Mouse (Mus musculus) embryo, embryonic 10 days (tissue): ENCODE data around the gene Imp4.
A peak's percentile ranks its signal among the peaks of the same experiment; 100 is the strongest.
"Not testable (repeated sequence)": the region's sequence is repeated elsewhere in the genome, so short reads cannot be mapped to it uniquely, and the experiment has no call there.

Experiments used
- DNase-seq: peaks from one replicate; pipeline ENCODE4 v3.0.0-alpha.2; 2015; ENCODE audit warnings: low spot score

The Imp4 gene

DNA sequence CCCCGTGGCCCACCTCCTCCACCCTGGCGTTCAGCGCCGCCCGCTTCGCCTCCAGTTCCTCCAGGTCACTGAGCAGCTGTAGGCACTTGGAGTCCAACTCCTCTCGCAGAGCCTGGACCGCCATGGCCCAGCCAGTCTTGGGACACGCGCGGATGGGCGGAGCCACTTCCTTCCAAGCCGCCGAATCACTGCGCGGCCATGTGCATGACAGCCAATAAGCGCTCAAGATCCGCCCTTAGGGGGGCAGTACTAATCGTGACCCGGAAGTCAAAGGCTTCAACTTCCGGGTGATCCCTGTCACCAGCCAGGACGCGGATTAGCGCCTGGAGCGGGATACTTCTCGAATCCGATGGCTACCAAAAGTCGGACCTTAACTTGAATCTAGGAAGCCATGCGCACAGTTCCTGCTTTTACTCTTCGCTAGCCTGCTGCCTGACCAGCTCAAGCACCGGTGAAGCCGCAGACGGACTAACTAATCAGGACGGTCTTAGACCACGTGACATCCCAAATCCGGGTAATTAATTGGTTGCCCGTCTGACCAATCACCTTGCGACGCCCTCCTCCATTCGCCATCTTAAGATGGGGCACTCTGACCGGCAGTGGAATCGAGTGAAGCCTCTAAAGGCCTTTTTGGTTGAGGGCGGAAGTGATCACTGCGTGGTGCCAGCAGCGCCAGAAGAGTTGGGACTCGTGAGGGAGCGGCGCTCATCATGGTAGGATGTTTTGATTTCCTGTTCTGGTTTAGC is at the start of gene Imp4, which contains the start of gene Ccdc115:
Gene Imp4 (plus strand): TSS at position 637 of the 746 bp plus-strand sequence.
Gene Ccdc115 (minus strand): TSS at position 458 of the 746 bp plus-strand sequence.
- DNase-seq, result peak; percentile 99

GRCm38 (mm10) chr1:34396321-34396720 is 43.3 kb upstream of the Imp4 start:
- DNase-seq, result no peak

DNA sequence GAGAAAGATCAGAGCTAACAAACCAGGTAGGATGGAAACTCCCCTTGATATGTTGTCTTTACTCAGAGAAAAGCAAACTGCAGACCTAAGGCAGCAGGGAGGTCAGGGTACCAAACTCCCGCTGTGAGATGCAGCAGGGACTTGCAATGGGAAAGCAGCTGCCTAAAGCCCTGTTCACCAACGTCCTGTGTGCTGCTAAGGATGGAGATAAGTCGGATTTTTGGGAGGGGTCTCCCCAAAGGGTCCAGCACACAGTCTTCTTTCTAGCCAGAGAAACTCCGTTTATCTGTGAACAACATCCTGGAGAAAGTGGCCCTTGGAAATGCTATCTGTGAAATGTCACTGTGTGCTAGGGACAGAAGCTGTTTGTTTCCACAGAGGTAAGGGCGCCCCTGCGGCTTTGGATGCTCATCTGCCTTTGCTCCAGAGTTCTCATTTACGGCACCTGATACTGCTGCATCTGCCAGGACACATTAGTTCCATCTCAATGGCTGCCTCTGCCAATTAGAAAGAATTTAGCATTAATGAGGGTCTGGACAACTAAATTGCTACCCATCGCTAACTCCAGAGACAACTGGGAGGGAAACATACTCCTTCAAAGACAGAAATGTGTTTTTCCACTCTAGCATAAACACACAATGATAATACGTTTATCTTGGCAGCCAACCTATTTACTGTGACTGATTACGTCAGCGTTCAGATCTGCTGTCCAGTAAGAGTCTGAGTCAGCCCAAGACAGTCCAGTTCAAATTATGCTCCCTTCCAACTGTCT is 40.3 kb upstream of the Imp4 start:
- DNase-seq, result no peak

DNA sequence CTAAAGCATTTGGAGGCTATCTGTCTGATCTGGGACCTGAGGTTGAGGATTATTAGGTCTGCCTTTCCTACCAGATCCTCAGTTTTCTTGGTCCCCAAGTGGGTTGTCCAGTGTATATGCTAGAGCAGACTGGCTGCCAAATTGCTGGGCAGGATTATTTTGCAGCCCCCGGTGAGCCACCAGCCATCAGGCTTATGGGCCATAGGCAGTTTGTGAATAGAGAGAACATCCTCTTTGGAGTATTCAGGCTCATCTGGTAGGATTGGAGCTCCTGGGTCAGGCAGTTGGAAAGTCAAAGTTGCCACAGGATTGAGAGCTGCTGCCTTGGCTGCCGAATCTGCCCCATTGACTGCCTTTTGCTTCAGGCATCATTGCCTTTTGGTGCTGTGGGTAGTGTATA is 11.2 kb upstream of the Imp4 start:
- DNase-seq, result no peak

DNA sequence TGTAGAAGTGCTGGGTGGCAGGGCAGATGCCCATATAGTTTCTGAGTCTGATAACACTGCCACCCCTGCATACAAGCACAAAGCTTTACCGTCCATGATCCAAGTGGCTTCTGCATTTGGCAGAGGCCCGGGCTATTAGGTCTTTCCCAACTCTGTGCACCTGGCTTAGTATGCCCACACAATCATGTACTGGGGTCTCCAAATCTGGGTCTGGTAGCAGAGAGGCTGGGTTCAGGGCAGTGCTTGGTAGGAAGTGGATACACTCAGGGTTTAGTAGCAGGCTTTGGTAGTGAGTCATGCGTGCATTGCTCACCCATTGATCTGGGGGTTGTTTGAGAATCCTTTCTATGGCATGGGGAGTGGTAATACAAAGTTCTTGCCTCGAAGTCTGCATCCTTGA is 10.4 kb upstream of the Imp4 start:
- DNase-seq, result no peak

DNA sequence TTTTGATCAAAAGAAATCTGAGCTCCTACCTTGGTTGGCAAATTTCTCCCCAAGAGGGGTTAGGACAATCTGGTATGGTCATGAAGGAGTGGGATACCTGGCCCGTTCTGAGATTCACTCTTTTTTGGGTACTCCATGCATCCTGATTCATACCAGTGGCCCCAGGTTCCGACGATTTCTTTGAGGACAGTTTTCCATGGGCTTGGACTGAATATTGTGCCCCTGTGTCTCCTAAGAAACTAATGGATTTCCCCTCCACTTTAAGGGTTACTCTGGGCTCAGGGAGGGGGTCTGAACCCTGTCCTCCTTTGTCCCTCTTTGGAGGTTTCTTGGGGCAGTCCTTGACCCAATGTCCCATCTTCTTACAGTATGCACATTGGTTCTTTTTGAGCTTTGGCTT is 8.7 kb upstream of the Imp4 start:
- DNase-seq, result no peak

GRCm38 (mm10) chr1:34431431-34431830 is 8.2 kb upstream of the Imp4 start:
- DNase-seq, result no peak

- DNase-seq, result no peak
Observed at GRCm38 (mm10) chr1:34432411-34432775, 7.3 kb upstream of the Imp4 start.

- peak; percentile 74 for DNase-seq
Observed at GRCm38 (mm10) chr1:34432776-34433481, 6.7 kb upstream of the Imp4 start.

DNA sequence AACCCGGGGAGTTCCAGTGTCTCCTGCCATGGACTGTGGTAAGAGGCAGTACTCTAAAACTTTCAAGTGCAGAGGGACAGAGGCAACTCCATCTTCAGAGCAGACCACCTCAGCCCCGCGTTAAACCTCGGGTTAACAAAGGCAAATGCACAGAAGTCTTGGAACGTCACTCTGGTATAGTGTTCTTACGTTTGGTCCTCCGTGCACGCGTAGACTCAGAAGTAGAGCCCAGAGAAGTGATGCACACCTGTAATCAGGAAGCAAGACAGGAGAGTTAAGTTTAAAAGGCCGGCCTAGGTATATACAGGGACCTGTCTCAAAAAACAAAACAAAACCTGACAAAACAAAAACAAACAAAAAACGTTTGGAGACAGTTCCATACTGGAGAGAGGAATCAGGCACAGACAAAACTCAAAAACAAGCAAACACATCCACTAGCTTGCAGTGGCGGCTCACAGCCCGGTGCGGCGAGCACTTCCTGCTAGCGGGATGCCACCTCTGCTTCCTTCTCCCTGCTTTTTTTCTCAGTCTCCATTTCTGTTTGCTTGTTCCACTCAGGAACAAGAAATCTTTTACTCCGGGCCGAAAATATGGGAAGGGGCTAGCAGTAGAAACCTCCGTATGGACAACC is 5.6 kb upstream of the Imp4 start:
- peak; percentile 54 for DNase-seq

- peak; percentile 88 for DNase-seq
Observed at GRCm38 (mm10) chr1:34434660-34435160, 4.9 kb upstream of the Imp4 start.

DNA sequence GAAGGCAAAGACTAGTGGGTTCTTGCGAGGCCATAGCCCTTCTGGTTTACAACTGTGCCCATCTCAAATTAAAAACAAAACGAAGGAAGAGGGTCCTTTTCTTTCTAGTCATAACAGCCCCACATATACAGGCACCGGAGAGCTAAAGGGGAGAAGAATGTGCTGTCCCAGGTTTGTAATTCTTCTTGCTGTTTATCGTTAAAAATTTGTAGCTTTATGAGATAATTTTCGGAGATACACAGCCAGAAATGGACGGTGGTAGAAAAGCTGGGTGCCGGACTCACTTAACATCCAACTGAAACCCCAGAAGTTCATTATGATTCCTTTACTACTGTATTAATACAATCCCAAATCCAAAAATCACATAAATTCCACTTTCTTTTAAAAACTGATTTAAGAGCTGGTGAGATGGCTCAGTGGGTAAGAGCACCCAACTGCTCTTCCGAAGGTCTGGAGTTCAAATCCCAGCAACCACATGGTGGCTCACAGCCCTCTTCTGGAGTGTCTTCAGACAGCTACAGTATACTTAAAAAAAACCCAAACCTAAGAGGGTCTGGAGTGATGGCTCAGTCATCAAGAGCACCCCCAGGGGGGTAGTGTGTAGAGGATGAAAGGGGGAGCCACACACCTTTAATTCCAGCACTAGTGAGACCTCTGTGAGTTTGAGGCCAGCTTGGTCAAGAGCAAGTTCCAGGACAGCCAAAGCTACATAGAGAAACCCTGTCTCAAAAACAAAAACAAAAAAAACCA is 4.1 kb upstream of the Imp4 start:
- no peak for DNase-seq

- DNase-seq, result no peak
Observed at GRCm38 (mm10) chr1:34436374-34436773, 3.3 kb upstream of the Imp4 start.

DNA sequence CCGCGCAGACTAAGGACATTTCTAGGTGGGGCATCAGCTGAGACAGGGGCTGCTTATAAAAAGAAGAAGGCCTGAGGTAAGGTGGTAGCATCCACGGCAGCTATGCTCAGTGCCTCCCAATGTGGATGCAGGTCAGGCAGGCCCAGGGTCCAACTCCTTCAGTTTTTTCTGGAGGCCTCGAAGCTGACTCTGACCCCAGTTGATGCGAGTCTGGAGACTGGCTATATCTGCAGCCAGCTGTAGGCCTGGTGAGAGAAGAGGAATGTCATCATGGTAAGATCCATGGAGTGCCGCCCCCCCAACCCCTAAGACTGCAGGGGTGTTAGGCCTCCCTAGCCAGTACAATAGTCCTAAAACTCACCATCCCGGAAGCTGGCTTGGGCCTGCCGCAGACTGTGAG is 2.3 kb upstream of the Imp4 start:
- DNase-seq, result not testable (repeated sequence)

- DNase-seq, result no peak
Observed at GRCm38 (mm10) chr1:34438381-34439051, 1.1 kb upstream of the Imp4 start.

DNA sequence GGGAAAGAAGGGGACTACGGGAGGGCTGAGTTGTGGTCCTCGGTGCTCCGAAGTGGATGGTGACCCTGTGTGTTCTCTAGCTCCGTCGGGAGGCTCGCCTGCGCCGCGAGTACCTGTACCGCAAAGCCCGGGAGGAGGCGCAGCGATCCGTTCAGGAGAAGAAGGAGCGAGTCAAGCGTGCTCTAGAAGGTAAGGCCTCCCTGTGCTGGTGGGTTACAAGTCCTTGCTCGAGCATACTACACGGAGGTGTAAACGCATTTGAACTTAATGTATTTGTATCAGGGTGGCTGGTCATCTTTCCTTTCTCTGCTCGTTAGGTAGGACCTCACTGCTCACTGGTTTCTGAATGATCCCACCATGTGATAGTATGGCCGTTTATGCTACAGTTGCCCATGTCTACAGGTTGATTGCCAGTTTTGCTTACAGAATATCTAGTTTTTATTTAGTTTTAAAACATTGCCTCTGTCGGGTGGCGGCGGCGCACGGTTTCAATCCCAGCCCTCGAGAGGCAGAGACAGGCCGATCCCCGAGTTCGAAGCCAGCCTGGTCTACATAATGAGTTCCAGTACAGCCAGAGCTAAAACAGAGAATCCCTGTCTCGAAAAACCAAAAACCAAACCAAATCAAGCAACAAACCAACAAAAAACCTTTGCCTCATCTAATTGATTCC is 445 bp downstream of the Imp4 start:
- DNase-seq, result no peak

- DNase-seq, result no peak
Observed at GRCm38 (mm10) chr1:34443124-34443523, 3.5 kb downstream of the Imp4 start.

- DNase-seq, result no peak
Observed at GRCm38 (mm10) chr1:34458431-34458830, 18.8 kb downstream of the Imp4 start.

DNA sequence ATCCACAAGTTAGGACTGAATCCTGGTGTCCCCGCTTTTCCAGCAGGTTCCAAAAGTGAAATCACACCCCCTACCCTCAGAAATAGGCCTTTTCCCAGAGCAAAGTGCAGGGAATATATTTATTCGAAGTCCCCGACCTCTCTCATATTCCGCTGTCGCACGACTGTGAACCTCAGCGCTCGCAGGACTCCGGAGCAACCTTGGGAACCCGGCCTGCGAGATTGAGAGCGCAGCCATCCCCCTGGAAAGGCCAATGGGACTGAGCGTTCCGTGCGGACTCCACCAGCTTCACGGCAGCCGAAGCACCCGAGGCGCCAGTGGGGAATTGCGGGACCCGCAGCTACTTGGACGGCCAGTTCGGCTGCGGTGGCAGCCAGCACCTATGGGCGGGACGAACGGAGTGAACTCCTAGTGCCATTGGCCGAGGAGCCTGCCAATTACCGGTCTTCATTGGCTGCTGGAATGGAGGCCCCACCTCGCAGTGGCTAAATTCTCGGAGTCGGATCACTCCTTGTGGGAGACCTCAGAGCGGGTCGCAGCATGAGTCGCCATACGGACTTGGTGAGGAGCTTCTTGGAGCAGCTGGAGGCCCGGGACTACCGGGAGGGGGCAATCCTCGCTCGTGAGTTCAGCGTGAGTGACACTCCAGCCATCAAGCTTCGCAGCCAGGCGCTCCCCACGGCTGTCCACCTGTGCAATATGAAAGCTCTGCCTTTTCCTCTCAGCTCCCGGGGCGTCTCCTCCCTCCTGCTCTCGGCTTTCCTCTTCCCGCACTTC is 19.8 kb downstream of the Imp4 start, which contains the start of gene Ptpn18:
Gene Ptpn18 (plus strand): TSS at position 479 of the 777 bp plus-strand sequence.
- DNase-seq, result peak; percentile 94
